Mouse (Mus musculus) megakaryocyte progenitor cell, adult 5-6 weeks (primary cell): ENCODE results near the gene Tbx6. TPM values are rescaled to one million over a fixed set of nuclear protein-coding genes. Genes with fewer than 3 reads are reported as not detected.
"Not testable (repeated sequence)": the region's sequence is repeated elsewhere in the genome, so short reads cannot be mapped to it uniquely, and the experiment has no call there.

ENCODE experiments used
- ATAC-seq: replicated peaks from 2 replicates; pipeline ENCODE4 v1.8.0; 2016; ENCODE audit warnings: mild to moderate bottlenecking, moderate TSS enrichment, inconsistent platforms; ENCODE audit not compliant: poor library complexity
- total RNA-seq, 2 experiments: library from RNA; stranded (forward) in 1 of 2; stranded (reverse) in 1 of 2; fragments of 157-497, 149-512 nt in 1 of 2; fragments of 200-1000 nt in 1 of 2; gene quantifications; 2 replicates each; pipeline versions ENCODE4 v1.2.3 to v1.2.4; 2015 to 2017

The Tbx6 gene
- total RNA-seq, 2 experiments from 2014 or later = 0.42 TPM; not detected in 1

DNA sequence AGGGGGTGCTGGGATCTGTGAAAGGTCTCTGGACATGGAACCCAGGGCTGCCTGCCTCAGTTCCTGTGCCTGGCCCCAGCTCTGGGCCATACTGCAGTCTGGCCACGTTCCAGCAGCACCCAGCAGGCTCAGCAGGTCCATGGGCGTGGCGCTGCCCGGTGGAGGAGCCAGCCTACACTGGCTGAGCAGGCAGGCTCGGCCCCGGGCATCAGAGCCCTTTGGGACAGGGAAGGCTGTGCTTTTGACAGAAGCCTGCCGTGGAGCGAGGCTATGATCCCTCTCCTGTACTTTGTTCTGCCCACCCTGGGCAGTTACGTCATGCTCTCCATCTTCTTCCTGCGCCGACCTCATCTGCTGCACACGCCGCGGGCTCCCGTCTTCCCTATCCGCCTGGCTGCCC lies 15.1 kb upstream of the Tbx6 start, which contains the start of gene Gdpd3:
Gene Gdpd3, plus strand, starts transcription at position 134 of the 400 bp plus-strand sequence.
- peak; percentile 28; the same call in 1 of the 2 replicates for ATAC-seq

DNA sequence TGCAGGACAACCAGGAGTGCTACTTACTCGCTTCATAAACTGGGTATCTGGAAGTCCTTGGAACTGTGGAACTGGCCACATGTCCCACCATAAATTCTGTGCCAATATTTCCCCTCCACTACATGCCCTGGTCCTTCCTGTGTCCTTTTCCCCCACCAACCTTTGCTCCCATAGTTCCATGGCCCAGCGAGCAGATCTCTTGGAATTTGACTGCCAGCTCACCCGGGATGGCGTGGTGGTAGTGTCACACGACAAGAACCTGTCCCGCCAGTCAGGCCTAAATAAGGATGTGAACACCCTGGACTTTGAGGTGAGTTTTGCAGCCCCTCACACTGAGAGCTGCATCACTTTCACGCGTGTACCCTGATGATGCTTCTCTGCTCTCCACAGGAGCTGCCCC lies 14.3 kb upstream of the Tbx6 start:
- ATAC-seq = no peak

DNA sequence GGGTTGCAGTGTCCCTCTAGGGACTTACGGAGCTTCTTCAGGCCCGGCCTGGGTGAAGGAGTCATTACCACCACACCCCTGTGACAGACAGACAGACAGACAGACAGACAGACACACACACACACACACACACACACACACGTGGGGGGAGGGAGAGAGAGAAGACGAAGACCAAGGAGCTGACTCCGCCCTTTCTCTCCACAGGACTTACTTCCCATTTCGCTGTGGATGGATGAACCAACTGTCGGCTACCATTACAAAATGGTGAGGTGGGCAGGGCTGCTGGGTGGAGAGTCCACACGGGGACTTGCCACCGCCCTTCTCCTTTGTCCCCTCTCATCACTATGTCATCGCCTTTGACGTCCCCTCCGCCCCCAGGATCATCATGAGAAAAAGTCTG lies 10.5 kb upstream of the Tbx6 start:
- ATAC-seq = peak; percentile 87

DNA sequence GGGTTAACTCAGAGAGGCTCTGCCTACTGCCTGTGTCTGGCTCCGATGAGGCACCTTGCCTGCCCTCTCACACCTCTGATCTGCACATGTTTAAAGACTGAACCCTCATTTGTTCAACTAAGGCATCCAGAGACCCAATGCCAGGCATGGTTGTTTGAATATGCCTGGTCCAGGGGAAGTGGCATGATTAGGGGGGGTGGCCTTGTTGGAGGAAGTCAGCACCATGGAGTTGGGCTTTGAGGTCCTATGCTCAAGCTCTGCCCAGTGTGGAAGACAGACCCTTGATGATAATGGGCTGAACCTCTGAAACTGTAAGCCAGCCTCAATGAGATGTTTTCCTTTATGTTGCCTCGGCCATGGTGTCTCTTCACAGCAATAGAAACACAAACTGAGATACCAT lies 7.9 kb upstream of the Tbx6 start:
- no peak for ATAC-seq

DNA sequence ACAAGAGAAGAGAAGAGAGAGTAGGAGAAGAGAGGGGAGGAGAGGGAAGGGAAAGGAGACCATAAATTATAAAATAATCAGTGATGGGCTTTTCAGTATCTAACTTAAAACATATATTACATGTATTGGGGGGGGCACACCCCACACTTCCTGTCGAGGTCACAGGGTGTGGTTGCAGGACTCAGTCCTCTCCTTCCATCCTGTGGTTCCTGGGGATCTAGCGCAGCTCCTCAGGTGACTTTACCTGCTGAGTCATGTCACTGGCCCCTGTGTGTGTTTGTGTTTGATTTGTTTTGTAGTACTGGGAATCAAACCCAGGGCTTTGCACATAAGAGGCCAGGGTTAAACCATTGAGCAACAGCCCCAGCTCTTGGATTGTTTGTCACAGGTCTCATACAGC lies 6.8 kb upstream of the Tbx6 start:
- no peak for ATAC-seq

GRCm38 (mm10) chr7:126775185-126775977 lies 5.9 kb upstream of the Tbx6 start:
- ATAC-seq = no peak

GRCm38 (mm10) chr7:126775978-126776234 lies 5.4 kb upstream of the Tbx6 start:
- ATAC-seq = no peak

DNA sequence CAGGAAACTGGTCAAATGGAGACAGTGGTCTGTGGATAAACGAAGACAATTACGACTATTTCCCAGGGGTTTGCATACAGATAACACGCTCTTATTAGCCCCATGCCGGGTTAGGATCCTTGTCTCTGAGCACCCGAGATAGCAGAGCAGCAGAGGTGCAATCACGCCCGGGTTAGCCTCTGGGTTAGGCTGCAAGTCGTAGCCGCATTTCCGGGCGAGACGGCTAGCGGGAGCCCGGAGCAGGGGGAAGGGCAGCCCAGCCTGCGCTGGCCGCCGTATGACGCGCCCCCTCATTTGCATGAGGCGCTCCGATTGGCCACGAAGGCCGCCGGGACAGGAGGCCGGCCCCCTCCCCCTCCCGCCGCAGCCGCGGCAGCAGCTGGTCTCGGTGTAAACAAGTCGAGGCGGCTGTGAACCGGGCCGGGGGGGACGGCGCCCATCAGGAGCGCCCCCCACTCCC lies 4.7 kb upstream of the Tbx6 start, which contains the start of gene Ypel3:
Gene Ypel3, plus strand, starts transcription at position 358 of the 460 bp plus-strand sequence.
- ATAC-seq = peak; percentile 88

GRCm38 (mm10) chr7:126777476-126777875 lies 3.8 kb upstream of the Tbx6 start:
- ATAC-seq = no peak

- ATAC-seq = no peak
Measured at GRCm38 (mm10) chr7:126778147-126778546, 3.1 kb upstream of the Tbx6 start.

- ATAC-seq = not testable (repeated sequence)
Measured at GRCm38 (mm10) chr7:126779101-126779500, 2.2 kb upstream of the Tbx6 start.

GRCm38 (mm10) chr7:126779983-126780970 lies 1.0 kb upstream of the Tbx6 start:
- peak; percentile 61 for ATAC-seq

DNA sequence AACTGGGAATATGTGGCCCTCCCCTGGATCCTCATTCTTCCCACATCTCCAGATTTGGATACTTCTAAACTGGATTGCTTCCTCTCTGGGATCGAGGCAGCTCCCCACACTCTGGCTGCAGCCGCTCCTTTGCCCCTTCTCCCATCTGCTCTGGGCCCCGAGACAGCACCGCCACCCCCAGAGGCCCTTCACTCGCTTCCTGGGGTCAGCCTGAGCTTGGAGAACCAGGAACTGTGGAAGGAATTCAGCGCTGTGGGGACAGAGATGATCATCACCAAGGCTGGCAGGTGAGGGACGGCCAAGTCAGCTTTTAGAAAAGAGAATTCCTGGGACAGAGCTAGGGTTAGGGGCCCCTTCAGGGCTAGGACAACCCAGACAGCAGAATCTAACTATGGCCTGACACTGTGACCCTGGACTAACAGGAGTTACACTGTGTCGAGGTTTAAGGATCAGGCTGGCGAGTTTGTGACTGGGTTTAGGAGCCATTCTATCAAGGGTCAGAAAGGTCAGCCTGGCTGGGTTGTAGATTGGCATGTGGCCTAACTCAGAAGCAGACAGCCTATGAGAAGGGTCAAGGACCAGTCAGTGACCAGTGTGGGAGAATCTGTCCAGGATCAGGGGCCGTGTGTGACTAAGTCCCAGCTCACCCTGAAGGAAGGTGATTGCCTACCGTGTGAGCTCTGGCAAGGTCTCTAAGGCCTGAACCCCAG lies 533 bp downstream of the Tbx6 start:
- no peak for ATAC-seq

GRCm38 (mm10) chr7:126782693-126783092 lies 1.4 kb downstream of the Tbx6 start:
- ATAC-seq = no peak

DNA sequence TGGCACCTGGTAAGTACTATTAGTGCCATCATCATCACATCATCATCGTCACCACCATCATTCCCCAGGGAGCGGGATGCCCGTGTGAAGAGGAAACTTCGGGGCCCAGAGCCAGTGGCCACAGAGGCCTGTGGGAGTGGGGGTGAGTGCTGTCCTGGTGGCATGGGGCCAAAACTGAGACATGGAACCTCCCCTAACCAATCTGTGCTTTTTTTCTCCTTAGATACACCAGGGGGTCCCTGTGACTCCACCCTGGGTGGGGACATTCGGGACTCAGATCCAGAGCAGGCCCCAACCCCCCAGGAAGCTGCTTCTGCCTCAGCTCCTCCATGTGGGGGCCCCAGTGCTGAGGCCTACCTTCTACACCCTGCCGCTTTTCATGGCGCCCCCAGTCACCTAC lies 3.2 kb downstream of the Tbx6 start:
- no peak for ATAC-seq

GRCm38 (mm10) chr7:126785056-126785455 lies 3.8 kb downstream of the Tbx6 start:
- no peak for ATAC-seq

DNA sequence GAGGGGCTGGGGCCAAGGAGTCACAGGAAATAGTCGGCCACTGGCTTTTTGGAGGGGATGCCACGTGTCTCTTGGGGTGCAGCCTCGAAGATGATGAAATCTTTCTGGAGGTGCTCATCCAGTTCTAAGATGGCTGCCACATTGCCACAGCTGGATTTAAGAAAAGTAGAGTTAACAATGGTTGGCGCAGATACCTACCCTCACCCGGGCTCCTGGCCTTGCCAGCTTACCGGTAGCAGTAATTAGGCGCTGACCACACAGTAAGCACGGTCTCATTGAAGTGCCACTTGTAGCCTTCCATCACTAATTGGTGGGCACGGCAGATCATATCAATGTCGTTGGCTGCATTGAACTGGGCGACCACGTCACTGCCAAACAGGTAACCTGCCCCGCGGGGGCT lies 4.9 kb downstream of the Tbx6 start:
- no peak for ATAC-seq

GRCm38 (mm10) chr7:126789141-126789540 lies 7.9 kb downstream of the Tbx6 start:
- ATAC-seq = no peak

DNA sequence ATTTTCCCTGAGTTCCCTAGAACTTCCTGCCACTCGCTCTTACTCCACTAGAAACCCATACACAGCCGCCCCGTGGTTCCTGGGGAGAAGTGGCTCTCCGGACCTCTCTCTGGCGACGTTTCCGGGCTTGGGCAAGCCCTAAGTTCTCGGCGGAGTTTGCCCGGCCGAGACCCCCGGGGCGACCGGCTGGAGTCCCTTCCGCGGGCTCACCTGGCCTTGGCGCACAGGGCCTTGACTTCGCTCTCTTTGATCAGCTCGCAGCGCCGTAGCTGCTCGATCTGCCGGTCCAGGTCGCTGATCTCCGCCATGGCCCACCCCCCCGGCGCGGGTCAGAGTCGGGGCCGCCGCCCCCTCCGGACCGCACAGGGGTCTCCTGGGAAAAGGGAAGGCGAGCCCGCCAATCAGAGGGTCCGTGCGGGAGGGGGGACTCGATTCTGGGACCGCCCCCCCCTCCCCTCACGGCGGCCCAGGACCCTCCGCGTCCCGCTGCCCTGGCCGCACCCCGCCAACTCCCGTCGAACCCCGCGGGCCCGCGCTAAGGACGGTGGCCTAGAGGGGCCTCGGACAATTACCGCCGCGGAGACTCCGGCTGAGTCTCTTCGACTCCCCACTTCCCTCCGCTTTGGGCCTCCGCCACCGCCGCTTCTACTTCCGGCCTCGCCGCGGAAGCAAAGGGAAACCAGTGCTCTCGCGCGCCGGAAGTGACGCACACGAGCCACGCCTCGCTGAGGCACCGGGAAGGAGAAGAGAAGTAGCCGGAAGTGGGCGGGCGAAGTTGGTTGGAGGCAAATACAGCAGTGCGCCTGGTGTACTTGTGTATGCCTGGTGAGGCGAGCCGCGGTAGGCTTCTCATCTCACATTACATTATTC lies 10.8 kb downstream of the Tbx6 start, which contains the start of gene Ppp4c:
Gene Ppp4c, minus strand, starts transcription at position 646 of the 870 bp plus-strand sequence.
- peak; percentile 92 for ATAC-seq
